Mouse (Mus musculus) induced T-regulatory cell, adult 2 months (primary cell): ENCODE data around the gene Miga1.
A peak's percentile ranks its signal among the peaks of the same experiment; 100 is the strongest.
"Not testable (repeated sequence)": the region's sequence is repeated elsewhere in the genome, so short reads cannot be mapped to it uniquely, and the experiment has no call there.

Source experiments
- DNase-seq: peaks from one replicate; pipeline ENCODE4 v3.0.0-alpha.2; 2012; ENCODE audit warnings: low read depth

Gene Miga1

GRCm38 (mm10) chr3:152321765-152322547 is 18.3 kb downstream of the Miga1 start:
- DNase-seq: no peak

- peak; percentile 40 for DNase-seq
Measured at GRCm38 (mm10) chr3:152320972-152321645, 19.1 kb downstream of the Miga1 start.

GRCm38 (mm10) chr3:152316447-152317173 is 23.6 kb downstream of the Miga1 start:
- not testable (repeated sequence) for DNase-seq

GRCm38 (mm10) chr3:152315613-152316012 is 24.6 kb downstream of the Miga1 start:
- DNase-seq: peak; percentile 82

GRCm38 (mm10) chr3:152314666-152315065 is 25.5 kb downstream of the Miga1 start:
- not testable (repeated sequence) for DNase-seq

- no peak for DNase-seq
Measured at GRCm38 (mm10) chr3:152309250-152309645, 31.0 kb downstream of the Miga1 start.

GRCm38 (mm10) chr3:152308485-152309249 is 31.5 kb downstream of the Miga1 start:
- DNase-seq: no peak

- no peak for DNase-seq
Measured at GRCm38 (mm10) chr3:152305971-152306370, 34.2 kb downstream of the Miga1 start.

GRCm38 (mm10) chr3:152305080-152305479 is 35.1 kb downstream of the Miga1 start:
- DNase-seq: no peak

- DNase-seq: no peak
Measured at GRCm38 (mm10) chr3:152304093-152304815, 36.0 kb downstream of the Miga1 start.

GRCm38 (mm10) chr3:152302991-152303390 is 37.2 kb downstream of the Miga1 start:
- DNase-seq: no peak

GRCm38 (mm10) chr3:152300376-152301337 is 39.5 kb downstream of the Miga1 start:
- peak; percentile 12 for DNase-seq

- no peak for DNase-seq
Measured at GRCm38 (mm10) chr3:152295896-152296295, 44.3 kb downstream of the Miga1 start.

- DNase-seq: no peak
Measured at GRCm38 (mm10) chr3:152294400-152294799, 45.8 kb downstream of the Miga1 start.

GRCm38 (mm10) chr3:152293530-152294181 is 46.6 kb downstream of the Miga1 start:
- no peak for DNase-seq

GRCm38 (mm10) chr3:152291895-152292294 is 48.3 kb downstream of the Miga1 start:
- DNase-seq: no peak

- no peak for DNase-seq
Measured at GRCm38 (mm10) chr3:152290175-152290798, 49.9 kb downstream of the Miga1 start.

- DNase-seq: no peak
Measured at GRCm38 (mm10) chr3:152288740-152289139, 51.5 kb downstream of the Miga1 start.

- DNase-seq: no peak
Measured at GRCm38 (mm10) chr3:152288276-152288675, 51.9 kb downstream of the Miga1 start.
